Mouse (Mus musculus) lung, postnatal 0 days (tissue): ENCODE data around the gene Supv3l1. TPM values are rescaled to one million over a fixed set of nuclear protein-coding genes. Genes with fewer than 3 reads are reported as not detected.

Experiments used
- ATAC-seq: fragments of 200-750 bp; cut with Nextera tagmentation; 2 replicates; pipeline ENCODE4 v1.8.0; 2017; ENCODE audit warnings: moderate library complexity
- DNase-seq: peaks from one replicate; pipeline ENCODE4 v3.0.0-alpha.2; 2016; ENCODE audit warnings: low spot score
- H3K27ac ChIP-seq: fragments of 300-500 bp; sonication (generic); 2 replicates; pipeline ENCODE4 v1.5.1; 2014; ENCODE audit warnings: antibody characterized with exemption, mild to moderate bottlenecking, low read length, mixed read lengths
- H3K27me3 ChIP-seq: fragments of 300-500 bp; sonication (generic); replicated peaks from 2 replicates; pipeline ENCODE4 v1.6.1; 2014; ENCODE audit warnings: low read length, mixed read lengths; ENCODE audit not compliant: insufficient read depth
- H3K36me3 ChIP-seq: fragments of 300-500 bp; sonication (generic); 2 replicates; pipeline ENCODE4 v1.6.1; 2014; ENCODE audit warnings: low read length, mixed read lengths; ENCODE audit not compliant: insufficient read depth
- H3K4me1 ChIP-seq: fragments of 300-500 bp; sonication (generic); 2 replicates; pipeline ENCODE4 v1.6.1; 2014; ENCODE audit warnings: antibody characterized with exemption, low read depth, low read length, mixed read lengths; ENCODE audit not compliant: insufficient read depth
- H3K4me2 ChIP-seq: fragments of 300-500 bp; sonication (generic); replicated peaks from 2 replicates; pipeline ENCODE4 v1.6.1; 2014; ENCODE audit warnings: low read depth, mild to moderate bottlenecking, low read length, moderate library complexity, mixed read lengths
- H3K4me3 ChIP-seq: fragments of 300-500 bp; sonication (generic); 2 replicates; pipeline ENCODE4 v1.5.1; 2014; ENCODE audit warnings: low read depth, low read length
- H3K9ac ChIP-seq: fragments of 300-500 bp; sonication (generic); replicated peaks from 2 replicates; pipeline ENCODE4 v1.6.1; 2014; ENCODE audit warnings: low read depth, mild to moderate bottlenecking
- H3K9me3 ChIP-seq: fragments of 300-500 bp; sonication (generic); 2 replicates; pipeline ENCODE4 v1.6.1; 2016; ENCODE audit warnings: low read length, mixed read lengths
- CTCF ChIP-seq: IDR thresholded peaks from 2 replicates; pipeline ENCODE4 v1.5.1; 2016; ENCODE audit warnings: antibody characterized with exemption, mild to moderate bottlenecking
- EP300 ChIP-seq: IDR thresholded peaks from 2 replicates; pipeline ENCODE4 v1.6.1; 2016; ENCODE audit warnings: antibody characterized with exemption, mild to moderate bottlenecking, control low read depth
- WGBS: fragments of 180-500 bp; shearing (Covaris S2); extraction: QIAGEN DNeasy Blood & Tissue Kit; methylation state at CpG from one replicate; pipeline ENCODE4 v1.1.7; 2014; 5-methylcytosine and 5-hydroxymethylcytosine counted together
- polyA plus RNA-seq: library from polyadenylated mRNA; unstranded; fragments of >200 nt; fragmentation: Nextera tagmentation; extraction: Ambion mirVana; gene quantifications from 2 replicates; pipeline ENCODE4 v1.2.1, GENCODE M21; 2015

The Supv3l1 gene
- polyA plus RNA-seq, 1 experiment from 2014 or later: 9.8 TPM

- TF ChIP-seq CTCF (no peak), EP300 (no peak)
- no peak overlapping the region for H3K27ac ChIP-seq
- H3K9ac ChIP-seq: no peak overlapping the region
- no peak overlapping the region for H3K4me3 ChIP-seq
- WGBS: 63% methylated on average over 5 of the region's 5 CpGs
- peaks cover 4% of the 10 kb centered on the region; the same call in 1 of the 2 replicates for H3K4me1 ChIP-seq
- no peaks in the 10 kb centered on the region for H3K9me3 ChIP-seq
- no peak overlapping the region for H3K4me2 ChIP-seq
- DNase-seq (no peak), ATAC-seq (no peak)
- H3K27me3 ChIP-seq: no peaks in the 10 kb centered on the region
- no peaks in the 10 kb centered on the region for H3K36me3 ChIP-seq
Observed at GRCm38 (mm10) chr10:62419422-62419821, 30.1 kb downstream of the Supv3l1 start.

GRCm38 (mm10) chr10:62418831-62419356 is 30.6 kb downstream of the Supv3l1 start:
- 80% methylated on average over 7 of the region's 7 CpGs for WGBS
- DNase-seq: no peak

GRCm38 (mm10) chr10:62413606-62413982 is 35.9 kb downstream of the Supv3l1 start:
- Histone ChIP-seq H3K27ac (peak overlapping the region; percentile 87), H3K36me3 (no peaks in the 10 kb centered on the region), H3K4me1 (no peaks in the 10 kb centered on the region), H3K4me2 (0 out of 2 replicates have a peak overlapping the region, but pooled peaks have one; percentile 17), H3K4me3 (no peak overlapping the region), H3K9ac (no peak overlapping the region), H3K27me3 (no peaks in the 10 kb centered on the region), H3K9me3 (no peaks in the 10 kb centered on the region)
- 3% methylated on average over 4 of the region's 4 CpGs for WGBS
- ATAC-seq (peak; percentile 86), DNase-seq (peak; percentile 87)
- TF ChIP-seq CTCF: no peak
- TF ChIP-seq EP300: peak; percentile 52

More at GRCm38 (mm10) chr10:62418831-62419356, 30.6 kb downstream of the Supv3l1 start:
- ATAC-seq: no peak
- TF ChIP-seq EP300 (no peak), CTCF (no peak)
- Histone ChIP-seq H3K4me2 (no peak overlapping the region), H3K4me1 (peaks cover 4% of the 10 kb centered on the region; the same call in 1 of the 2 replicates), H3K27me3 (no peaks in the 10 kb centered on the region), H3K9me3 (no peaks in the 10 kb centered on the region), H3K4me3 (no peak overlapping the region), H3K36me3 (no peaks in the 10 kb centered on the region), H3K9ac (no peak overlapping the region), H3K27ac (no peak overlapping the region)

- H3K9ac ChIP-seq: no peak overlapping the region
- DNase-seq (peak; percentile 86), ATAC-seq (peak; percentile 82)
- no peak overlapping the region for H3K4me3 ChIP-seq
- H3K27me3 ChIP-seq: no peaks in the 10 kb centered on the region
- WGBS: 6% methylated on average over 8 of the region's 8 CpGs
- no peaks in the 10 kb centered on the region for H3K4me1 ChIP-seq
- no peaks in the 10 kb centered on the region for H3K9me3 ChIP-seq
- no peaks in the 10 kb centered on the region for H3K36me3 ChIP-seq
- 0 out of 2 replicates have a peak overlapping the region, but pooled peaks have one; percentile 17 for H3K4me2 ChIP-seq
- peak overlapping the region; percentile 87 for H3K27ac ChIP-seq
- no peak for TF ChIP-seq CTCF
- no peak; the same call in none of the 2 replicates for TF ChIP-seq EP300
Observed at GRCm38 (mm10) chr10:62412906-62413605, 36.5 kb downstream of the Supv3l1 start.

GRCm38 (mm10) chr10:62411431-62412410 is 37.8 kb downstream of the Supv3l1 start:
- Histone ChIP-seq H3K4me2 (no peak overlapping the region), H3K27me3 (no peaks in the 10 kb centered on the region), H3K4me3 (no peak overlapping the region), H3K27ac (no peak overlapping the region), H3K36me3 (no peaks in the 10 kb centered on the region), H3K4me1 (no peaks in the 10 kb centered on the region), H3K9me3 (no peaks in the 10 kb centered on the region), H3K9ac (no peak overlapping the region)
- no peak for DNase-seq
- no peak for ATAC-seq
- 62% methylated on average over 19 of the region's 19 CpGs for WGBS
- TF ChIP-seq EP300: no peak
- TF ChIP-seq CTCF: no peak

- peak; percentile 30; the same call in 1 of the 2 replicates for ATAC-seq
- Histone ChIP-seq H3K4me1 (no peaks in the 10 kb centered on the region), H3K9me3 (no peaks in the 10 kb centered on the region), H3K9ac (no peak overlapping the region), H3K27me3 (no peaks in the 10 kb centered on the region), H3K36me3 (no peaks in the 10 kb centered on the region), H3K4me2 (no peak overlapping the region), H3K27ac (no peak overlapping the region), H3K4me3 (no peak overlapping the region)
- 3% methylated on average over 5 of the region's 5 CpGs for WGBS
- TF ChIP-seq CTCF (peak; percentile 96), EP300 (no peak)
- peak; percentile 80 for DNase-seq
Observed at GRCm38 (mm10) chr10:62410943-62411342, 38.6 kb downstream of the Supv3l1 start.
